Mouse (Mus musculus) megakaryocyte, adult 5-6 weeks (primary cell): ENCODE data around the gene Arl11. TPM values are rescaled to one million over a fixed set of nuclear protein-coding genes. Genes with fewer than 3 reads are reported as not detected.
"Not testable (repeated sequence)": the region's sequence is repeated elsewhere in the genome, so short reads cannot be mapped to it uniquely, and the experiment has no call there.

Source experiments
- ATAC-seq: 2 replicates; pipeline ENCODE4 v1.8.0; 2016; ENCODE audit warnings: mild to moderate bottlenecking, inconsistent platforms; ENCODE audit not compliant: poor library complexity, severe bottlenecking
- total RNA-seq, 2 experiments: library from RNA; stranded (forward) in 1 of 2; stranded (reverse) in 1 of 2; fragments of 153-499, 151-499 nt in 1 of 2; fragments of 221-1000, 200-1000 nt in 1 of 2; gene quantifications; 2 replicates each; pipeline versions ENCODE4 v1.2.3 to v1.2.4; 2015 to 2017

The Arl11 gene
- total RNA-seq, 2 experiments from 2014 or later, result 30.7 to 55.5 TPM

GRCm38 (mm10) chr14:61327007-61327406 lies 17.5 kb downstream of the Arl11 start:
- ATAC-seq, result not testable (repeated sequence)

GRCm38 (mm10) chr14:61327618-61328450 lies 18.3 kb downstream of the Arl11 start:
- peak; percentile 77 for ATAC-seq

DNA sequence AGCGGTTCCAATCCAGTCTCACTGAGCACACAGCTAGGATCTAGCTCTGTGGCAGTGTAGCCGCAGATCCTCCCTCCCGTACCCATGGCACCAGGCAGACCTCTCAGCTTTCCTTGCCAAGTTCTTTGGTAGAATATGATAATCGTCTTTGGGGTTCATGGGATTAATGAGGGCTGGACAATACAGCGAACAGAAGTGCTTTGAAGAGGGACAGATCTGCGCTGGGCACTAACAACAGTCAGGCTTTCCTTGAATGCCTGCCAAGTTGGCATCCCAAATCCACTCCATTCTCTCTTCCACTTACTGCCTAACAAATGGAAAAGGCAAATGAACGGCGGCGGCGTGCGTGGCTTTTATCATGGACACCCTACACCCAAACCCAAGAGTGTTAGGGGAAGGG lies 21.0 kb downstream of the Arl11 start:
- ATAC-seq, result no peak

DNA sequence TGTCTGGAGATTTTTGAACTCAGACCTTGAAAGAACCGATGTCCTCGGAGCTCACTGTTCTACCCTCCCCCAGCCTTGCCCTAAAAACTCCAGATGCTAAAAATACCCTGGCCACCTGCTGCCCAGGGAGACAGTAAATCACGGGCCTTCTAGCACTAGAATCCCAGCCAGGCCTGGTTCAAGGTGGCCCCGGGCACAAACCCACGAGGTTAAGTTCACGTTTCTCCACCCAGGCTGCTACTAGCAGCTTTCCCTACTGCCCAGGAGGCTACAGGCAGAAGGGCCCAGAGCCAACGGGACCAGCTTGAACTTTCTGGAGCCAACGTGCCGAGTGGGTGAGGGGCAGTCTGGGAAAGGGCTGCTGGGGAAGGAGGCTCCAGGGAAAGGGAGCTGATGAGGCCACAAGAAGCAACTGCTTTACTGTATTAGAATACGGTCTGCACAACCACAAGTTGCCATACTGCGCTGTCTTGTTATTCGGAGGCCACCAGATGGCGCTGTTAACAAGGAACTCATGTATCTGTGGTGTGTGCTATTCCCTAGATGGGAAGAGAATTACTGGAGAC lies 21.5 kb downstream of the Arl11 start:
- peak; percentile 84 for ATAC-seq

DNA sequence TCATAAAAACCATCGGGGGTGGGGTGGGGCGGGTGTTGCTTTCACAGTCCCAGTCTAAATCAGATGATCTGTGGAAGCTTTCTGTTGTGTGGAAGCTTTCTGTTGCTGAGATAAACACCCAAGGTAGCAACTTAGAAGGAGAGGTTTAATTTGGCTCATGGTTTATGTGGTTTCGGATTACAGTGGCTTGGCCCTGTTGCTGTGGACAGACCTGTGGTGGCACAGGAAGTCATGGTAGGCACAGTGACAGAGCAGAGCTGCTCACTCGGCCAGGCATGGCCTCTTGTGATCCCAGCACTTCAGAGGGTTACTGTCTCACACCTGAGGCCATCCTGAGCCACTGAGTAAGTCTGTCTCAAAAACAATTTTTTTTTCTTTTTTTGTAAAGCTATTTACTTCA lies 29.8 kb downstream of the Arl11 start:
- ATAC-seq, result no peak

- ATAC-seq, result no peak
Measured at GRCm38 (mm10) chr14:61344590-61344989, 35.0 kb downstream of the Arl11 start.

GRCm38 (mm10) chr14:61346827-61347698 lies 37.5 kb downstream of the Arl11 start:
- no peak for ATAC-seq

- no peak for ATAC-seq
Measured at GRCm38 (mm10) chr14:61349876-61350275, 40.3 kb downstream of the Arl11 start.

DNA sequence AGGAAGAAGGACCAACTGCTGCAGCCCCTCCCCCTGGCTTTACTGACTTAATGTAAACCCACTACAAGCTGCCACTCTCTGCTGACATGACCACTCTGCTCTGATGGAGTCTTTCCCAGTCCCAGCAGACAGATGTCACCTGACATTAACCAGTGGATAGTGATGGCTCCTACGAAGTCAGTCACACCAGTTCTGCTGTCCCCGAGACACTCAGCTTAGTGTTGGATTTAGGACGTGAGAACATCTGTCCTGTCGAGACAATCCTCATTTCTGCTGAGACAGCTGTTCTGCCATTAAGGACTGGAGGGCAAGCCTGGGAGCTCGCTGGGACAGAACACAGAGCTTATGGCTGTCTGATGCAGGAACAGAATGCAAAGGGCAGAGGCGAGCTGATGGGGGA lies 41.3 kb downstream of the Arl11 start:
- no peak for ATAC-seq

GRCm38 (mm10) chr14:61354251-61355235 lies 45.0 kb downstream of the Arl11 start:
- ATAC-seq, result no peak

- peak; percentile 98 for ATAC-seq
Measured at GRCm38 (mm10) chr14:61360131-61360980, 50.8 kb downstream of the Arl11 start, which contains the start of gene Ebpl. Ebpl (minus strand) TSS chr14:61360439.

- ATAC-seq, result no peak
Measured at GRCm38 (mm10) chr14:61360981-61361511, 51.5 kb downstream of the Arl11 start.

Other genes starting within 250 kb of the Arl11 start
- 8.3 and 8.8 TPM in 2 replicates for gene Sacs, start 171.3 kb upstream of the Arl11 start, total RNA-seq (2015)
- gene Sacs, start 171.3 kb upstream of the Arl11 start, total RNA-seq (2017), result 9.8 and 11.7 TPM in 2 replicates
- not detected in 2 replicates for gene Sgcg, start 51.3 kb upstream of the Arl11 start, total RNA-seq (2015)
- not detected in 2 replicates for gene Sgcg, start 51.3 kb upstream of the Arl11 start, total RNA-seq (2017)
- 2.1 and 2.2 TPM in 2 replicates for gene Ebpl, start 50.7 kb downstream of the Arl11 start, total RNA-seq (2015)
- gene Ebpl, start 50.7 kb downstream of the Arl11 start, total RNA-seq (2017), result 0.98 and 1.2 TPM in 2 replicates
- gene Kpna3, start 130.1 kb downstream of the Arl11 start, total RNA-seq (2015), result 39.1 and 42.8 TPM in 2 replicates
- 21.6 and 26.8 TPM in 2 replicates for gene Kpna3, start 130.1 kb downstream of the Arl11 start, total RNA-seq (2017)
- gene Spryd7, start 247.1 kb downstream of the Arl11 start, total RNA-seq (2015), result 5.7 and 8.0 TPM in 2 replicates
- gene Spryd7, start 247.1 kb downstream of the Arl11 start, total RNA-seq (2017), result 3.1 and 4.9 TPM in 2 replicates